Mouse (Mus musculus) left cerebral cortex, postnatal 14 days (tissue): Measurements from ENCODE around the gene Cadm1. TPM values are rescaled to one million over a fixed set of nuclear protein-coding genes. Genes with fewer than 3 reads are reported as not detected.

Experiments used
- DNase-seq, 2 experiments: peaks; one replicate each; pipeline ENCODE4 v3.0.0; 2021 to 2022; ENCODE audit warnings: low spot score in 2 of 2, mixed read lengths in 1 of 2
- intact Hi-C: fragments of 180-260 bp; cut with DNase I; formaldehyde crosslinking; loops from one replicate; pipeline ENCODE4 v1.15.1; 2025
- total RNA-seq, 2 experiments: library from RNA; stranded (reverse); gene quantifications; 2 replicates each; pipeline ENCODE4 v1.2.3; 2021

Cadm1 gene
- total RNA-seq, 2 experiments from 2014 or later: 201 to 225 TPM

GRCm38 (mm10) chr9:47831412-47831811, 301.4 kb downstream of the Cadm1 start:
- intact Hi-C loops: no loop called here
- no peak for DNase-seq

- DNase-seq: no peak
- intact Hi-C loops: no loop called here
These were observed 308.2 kb downstream of the Cadm1 start for GRCm38 (mm10) chr9:47838170-47838569.

GRCm38 (mm10) chr9:47838890-47839691, 309.1 kb downstream of the Cadm1 start:
- intact Hi-C loops: no loop called here
- DNase-seq: no peak

- intact Hi-C loops: no loop called here
- no peak for DNase-seq
These were observed 309.7 kb downstream of the Cadm1 start for GRCm38 (mm10) chr9:47839692-47840025.

GRCm38 (mm10) chr9:47843328-47843727, 313.4 kb downstream of the Cadm1 start:
- intact Hi-C loops: no loop called here
- peak in 1 of 2 experiments; percentile 35 for DNase-seq

- DNase-seq: no peak
- intact Hi-C loops: no loop called here
These were observed 316.3 kb downstream of the Cadm1 start for GRCm38 (mm10) chr9:47846275-47846674.

GRCm38 (mm10) chr9:47846926-47847325, 317.0 kb downstream of the Cadm1 start:
- intact Hi-C loops: no loop called here
- DNase-seq: no peak

GRCm38 (mm10) chr9:47847797-47848196, 317.8 kb downstream of the Cadm1 start:
- intact Hi-C loops: no loop called here
- no peak for DNase-seq

GRCm38 (mm10) chr9:47848745-47849144, 318.8 kb downstream of the Cadm1 start:
- intact Hi-C loops: no loop called here
- no peak for DNase-seq

- DNase-seq: peak; percentile 36 to 61
- intact Hi-C loops: no loop called here
These were observed 326.3 kb downstream of the Cadm1 start for GRCm38 (mm10) chr9:47856311-47856710.

GRCm38 (mm10) chr9:47857235-47857634, 327.3 kb downstream of the Cadm1 start:
- intact Hi-C loops: no loop called here
- DNase-seq: no peak

- DNase-seq: peak in 1 of 2 experiments; percentile 30
- intact Hi-C loops: no loop called here
These were observed 328.2 kb downstream of the Cadm1 start for GRCm38 (mm10) chr9:47858134-47858533.

- intact Hi-C loops: no loop called here
- no peak for DNase-seq
These were observed 328.9 kb downstream of the Cadm1 start for GRCm38 (mm10) chr9:47858778-47859395.

GRCm38 (mm10) chr9:47860994-47861393, 331.0 kb downstream of the Cadm1 start:
- intact Hi-C loops: no loop called here
- DNase-seq: no peak

GRCm38 (mm10) chr9:47861783-47862182, 331.8 kb downstream of the Cadm1 start:
- DNase-seq: no peak
- intact Hi-C loops: no loop called here

GRCm38 (mm10) chr9:47866001-47866400, 336.0 kb downstream of the Cadm1 start:
- intact Hi-C loops: no loop called here
- DNase-seq: no peak

- no peak for DNase-seq
- intact Hi-C loops: no loop called here
These were observed 337.5 kb downstream of the Cadm1 start for GRCm38 (mm10) chr9:47867474-47867873.

GRCm38 (mm10) chr9:47869661-47870060, 339.7 kb downstream of the Cadm1 start:
- intact Hi-C loops: no loop called here
- no peak for DNase-seq

- intact Hi-C loops: no loop called here
- DNase-seq: no peak
These were observed 346.7 kb downstream of the Cadm1 start for GRCm38 (mm10) chr9:47876557-47877206.

- intact Hi-C loops: no loop called here
- DNase-seq: no peak
These were observed 350.2 kb downstream of the Cadm1 start for GRCm38 (mm10) chr9:47880171-47880570.

- intact Hi-C loops: no loop called here
These were observed 352.4 kb downstream of the Cadm1 start for GRCm38 (mm10) chr9:47882372-47882771.

More at GRCm38 (mm10) chr9:47882372-47882771, 352.4 kb downstream of the Cadm1 start:
- no peak for DNase-seq
